Mouse (Mus musculus): ENCODE data around the gene Usp48. TPM values are rescaled to one million over a fixed set of nuclear protein-coding genes. Genes with fewer than 3 reads are reported as not detected.
A peak's percentile ranks its signal among the peaks of the same experiment; 100 is the strongest.

Gene Usp48
- polyA plus RNA-seq, 1 experiment = 25.2 TPM

- no peak overlapping the region for H3K4me3 ChIP-seq (ENCODE audit: insufficient read depth, low read depth, low read length)
- no peak overlapping the region for H3K27ac ChIP-seq (replicated peaks; ENCODE audit: low read depth, low read length)
- H3K4me1 ChIP-seq (ENCODE audit: control insufficient read depth, insufficient read depth, insufficient read length, low read length) = no peaks in the 10 kb centered on the region
Measured at GRCm38 (mm10) chr4:137680721-137681120, 87.2 kb downstream of the Usp48 start.

GRCm38 (mm10) chr4:137681408-137682104 lies 88.0 kb downstream of the Usp48 start:
- H3K4me1 ChIP-seq (ENCODE audit: control insufficient read depth, insufficient read depth, insufficient read length, low read length) = no peaks in the 10 kb centered on the region
- H3K4me3 ChIP-seq (ENCODE audit: insufficient read depth, low read depth, low read length) = peak overlapping the region; percentile 12; the same call in 1 of the 2 replicates
- H3K27ac ChIP-seq (replicated peaks; ENCODE audit: low read depth, low read length) = no peak overlapping the region

GRCm38 (mm10) chr4:137682961-137683453 lies 89.5 kb downstream of the Usp48 start:
- Histone ChIP-seq H3K4me3 (ENCODE audit: insufficient read depth, low read depth, low read length) (no peak overlapping the region), H3K27ac (replicated peaks; ENCODE audit: low read depth, low read length) (no peak overlapping the region)

GRCm38 (mm10) chr4:137684830-137685343 lies 91.3 kb downstream of the Usp48 start:
- Histone ChIP-seq H3K4me3 (ENCODE audit: insufficient read depth, low read depth, low read length) (no peak overlapping the region), H3K4me1 (ENCODE audit: control insufficient read depth, insufficient read depth, insufficient read length, low read length) (no peaks in the 10 kb centered on the region), H3K27ac (replicated peaks; ENCODE audit: low read depth, low read length) (no peak overlapping the region)

More at GRCm38 (mm10) chr4:137682961-137683453, 89.5 kb downstream of the Usp48 start:
- H3K4me1 ChIP-seq (ENCODE audit: control insufficient read depth, insufficient read depth, insufficient read length, low read length) = no peaks in the 10 kb centered on the region

- Histone ChIP-seq H3K27ac (replicated peaks; ENCODE audit: low read depth, low read length) (no peak overlapping the region), H3K4me1 (ENCODE audit: control insufficient read depth, insufficient read depth, insufficient read length, low read length) (no peaks in the 10 kb centered on the region), H3K4me3 (ENCODE audit: insufficient read depth, low read depth, low read length) (no peak overlapping the region)
Measured at GRCm38 (mm10) chr4:137686303-137686702, 92.7 kb downstream of the Usp48 start.

- no peak overlapping the region for H3K27ac ChIP-seq (replicated peaks; ENCODE audit: low read depth, low read length)
- H3K4me3 ChIP-seq (ENCODE audit: insufficient read depth, low read depth, low read length) = no peak overlapping the region
- no peaks in the 10 kb centered on the region for H3K4me1 ChIP-seq (ENCODE audit: control insufficient read depth, insufficient read depth, insufficient read length, low read length)
Measured at GRCm38 (mm10) chr4:137687234-137687825, 93.8 kb downstream of the Usp48 start.

GRCm38 (mm10) chr4:137692107-137692902 lies 98.8 kb downstream of the Usp48 start:
- no peak overlapping the region for H3K4me3 ChIP-seq (ENCODE audit: insufficient read depth, low read depth, low read length)
- H3K27ac ChIP-seq (replicated peaks; ENCODE audit: low read depth, low read length) = no peak overlapping the region
- no peaks in the 10 kb centered on the region for H3K4me1 ChIP-seq (ENCODE audit: control insufficient read depth, insufficient read depth, insufficient read length, low read length)

- H3K4me1 ChIP-seq (ENCODE audit: control insufficient read depth, insufficient read depth, insufficient read length, low read length) = no peaks in the 10 kb centered on the region
- no peak overlapping the region for H3K4me3 ChIP-seq (ENCODE audit: insufficient read depth, low read depth, low read length)
- H3K27ac ChIP-seq (replicated peaks; ENCODE audit: low read depth, low read length) = no peak overlapping the region
Measured at GRCm38 (mm10) chr4:137695300-137695699, 101.7 kb downstream of the Usp48 start.

- Histone ChIP-seq H3K4me3 (ENCODE audit: insufficient read depth, low read depth, low read length) (no peak overlapping the region), H3K27ac (replicated peaks; ENCODE audit: low read depth, low read length) (no peak overlapping the region)
Measured at GRCm38 (mm10) chr4:137695900-137696299, 102.3 kb downstream of the Usp48 start.

GRCm38 (mm10) chr4:137697156-137697885 lies 103.8 kb downstream of the Usp48 start:
- Histone ChIP-seq H3K4me3 (ENCODE audit: insufficient read depth, low read depth, low read length) (no peak overlapping the region), H3K27ac (replicated peaks; ENCODE audit: low read depth, low read length) (no peak overlapping the region), H3K4me1 (ENCODE audit: control insufficient read depth, insufficient read depth, insufficient read length, low read length) (no peaks in the 10 kb centered on the region)

More at GRCm38 (mm10) chr4:137695900-137696299, 102.3 kb downstream of the Usp48 start:
- H3K4me1 ChIP-seq (ENCODE audit: control insufficient read depth, insufficient read depth, insufficient read length, low read length) = no peaks in the 10 kb centered on the region

GRCm38 (mm10) chr4:137698076-137698985 lies 104.8 kb downstream of the Usp48 start:
- Histone ChIP-seq H3K4me3 (ENCODE audit: insufficient read depth, low read depth, low read length) (no peak overlapping the region), H3K4me1 (ENCODE audit: control insufficient read depth, insufficient read depth, insufficient read length, low read length) (no peaks in the 10 kb centered on the region), H3K27ac (replicated peaks; ENCODE audit: low read depth, low read length) (no peak overlapping the region)

- no peaks in the 10 kb centered on the region for H3K4me1 ChIP-seq (ENCODE audit: control insufficient read depth, insufficient read depth, insufficient read length, low read length)
- H3K4me3 ChIP-seq (ENCODE audit: insufficient read depth, low read depth, low read length) = no peak overlapping the region
- H3K27ac ChIP-seq (replicated peaks; ENCODE audit: low read depth, low read length) = no peak overlapping the region
Measured at GRCm38 (mm10) chr4:137699264-137700211, 106.0 kb downstream of the Usp48 start.

- Histone ChIP-seq H3K4me1 (ENCODE audit: control insufficient read depth, insufficient read depth, insufficient read length, low read length) (no peaks in the 10 kb centered on the region), H3K4me3 (ENCODE audit: insufficient read depth, low read depth, low read length) (no peak overlapping the region), H3K27ac (replicated peaks; ENCODE audit: low read depth, low read length) (no peak overlapping the region)
Measured at GRCm38 (mm10) chr4:137700960-137701359, 107.4 kb downstream of the Usp48 start.
